Mouse (Mus musculus): ENCODE data around the gene Ndufb7.

DNA sequence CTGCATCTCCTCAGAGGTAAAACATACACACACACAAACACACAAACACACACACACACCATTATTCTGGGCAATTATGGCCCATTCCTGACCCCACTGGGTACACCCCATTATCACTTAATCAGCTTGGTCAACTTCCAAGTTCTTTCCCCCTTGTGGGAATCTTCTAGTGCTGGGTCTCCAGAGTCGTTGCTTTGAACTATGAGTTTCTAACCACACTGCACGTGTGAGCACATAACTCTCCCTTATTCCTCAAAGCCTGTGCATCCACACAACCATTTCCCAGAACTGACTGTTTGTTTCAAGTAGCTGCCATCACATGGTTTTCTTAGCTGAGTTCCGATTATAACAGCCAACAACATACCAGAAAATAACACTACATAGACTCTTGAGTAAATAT lies 46.0 kb upstream of the Ndufb7 start:
- no peak for TF ChIP-seq CTCF (IDR thresholded peaks at IDR 0.05; ENCODE audit: borderline replicate concordance, extremely low read depth, insufficient read depth, insufficient read length)
- no peak for TF ChIP-seq POLR2A (IDR thresholded peaks at IDR 0.05; ENCODE audit: borderline replicate concordance, extremely low read depth, insufficient read depth, insufficient read length, poor library complexity, severe bottlenecking)
